Mouse (Mus musculus) urinary bladder, postnatal 4 days (tissue): ENCODE measurements around the gene Rab7.

ENCODE experiments used
- DNase-seq, 2 experiments: peaks; one replicate each; pipeline ENCODE4 v3.0.0; 2021 to 2022; ENCODE audit warnings: low spot score in 2 of 2

Rab7 gene

DNA sequence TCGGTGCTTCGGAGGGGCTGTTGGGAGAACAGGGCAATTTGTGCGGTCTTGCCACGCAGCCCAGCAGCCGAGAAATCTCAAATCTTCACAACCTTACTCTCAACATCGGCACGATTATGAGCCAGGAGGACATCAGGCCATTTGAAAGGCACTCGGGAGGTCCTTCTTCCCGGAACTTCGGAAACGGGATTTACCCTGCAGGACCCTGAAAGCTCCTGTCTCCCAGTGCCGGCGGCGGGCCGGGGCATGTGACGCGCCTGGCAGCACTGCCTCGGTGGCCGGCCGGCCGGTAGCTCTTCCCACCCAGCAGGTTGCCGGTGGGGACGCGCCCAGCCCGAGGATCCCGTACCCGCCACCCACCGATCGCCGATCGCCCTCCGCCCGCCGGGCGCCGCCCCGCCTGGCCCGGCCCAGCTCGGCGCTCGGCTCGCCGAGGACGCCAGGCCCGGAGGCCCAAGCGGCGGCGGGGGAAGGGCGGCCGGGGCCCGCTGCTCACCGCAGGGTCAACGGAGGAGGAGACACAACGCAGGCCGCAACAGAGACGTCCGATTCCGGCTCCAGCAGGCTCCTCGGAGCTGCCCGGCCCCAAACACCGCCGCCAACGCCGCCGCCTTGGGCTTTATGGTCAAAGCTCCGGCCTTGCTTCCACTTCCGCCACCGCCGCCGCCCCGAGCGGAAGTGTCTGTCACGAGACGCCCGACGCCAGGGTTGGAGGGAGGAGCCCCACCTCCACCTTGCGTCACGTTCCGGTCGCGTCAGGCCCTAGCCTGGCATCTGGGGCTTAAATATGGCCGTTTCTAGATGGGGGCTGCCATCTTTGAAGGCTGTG lies at the start of gene Rab7:
Gene Rab7 (minus strand): TSS at position 694 of the 829 bp plus-strand sequence.
- peak; percentile 93 to 97 for DNase-seq

DNA sequence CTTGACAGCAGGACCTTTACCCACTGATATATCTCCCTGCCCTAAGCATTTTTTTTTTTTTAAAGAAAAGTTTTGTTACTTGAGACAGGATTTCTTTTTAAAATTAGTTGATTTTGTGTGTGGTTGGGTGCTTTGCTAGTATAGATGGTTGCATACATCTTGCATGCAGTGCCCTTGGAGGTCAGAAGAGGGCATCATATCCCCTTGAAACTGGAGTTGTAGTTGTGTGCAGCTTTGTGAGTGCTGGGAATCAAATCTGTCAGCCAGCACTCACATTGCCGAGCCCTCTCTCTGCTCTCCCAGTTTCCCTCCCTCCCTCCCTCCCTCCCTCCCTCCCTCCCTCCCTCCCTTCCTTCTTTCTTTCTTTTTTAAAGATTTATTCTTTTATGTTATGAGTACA lies 43.9 kb upstream of the Rab7 start:
- DNase-seq: no peak

DNA sequence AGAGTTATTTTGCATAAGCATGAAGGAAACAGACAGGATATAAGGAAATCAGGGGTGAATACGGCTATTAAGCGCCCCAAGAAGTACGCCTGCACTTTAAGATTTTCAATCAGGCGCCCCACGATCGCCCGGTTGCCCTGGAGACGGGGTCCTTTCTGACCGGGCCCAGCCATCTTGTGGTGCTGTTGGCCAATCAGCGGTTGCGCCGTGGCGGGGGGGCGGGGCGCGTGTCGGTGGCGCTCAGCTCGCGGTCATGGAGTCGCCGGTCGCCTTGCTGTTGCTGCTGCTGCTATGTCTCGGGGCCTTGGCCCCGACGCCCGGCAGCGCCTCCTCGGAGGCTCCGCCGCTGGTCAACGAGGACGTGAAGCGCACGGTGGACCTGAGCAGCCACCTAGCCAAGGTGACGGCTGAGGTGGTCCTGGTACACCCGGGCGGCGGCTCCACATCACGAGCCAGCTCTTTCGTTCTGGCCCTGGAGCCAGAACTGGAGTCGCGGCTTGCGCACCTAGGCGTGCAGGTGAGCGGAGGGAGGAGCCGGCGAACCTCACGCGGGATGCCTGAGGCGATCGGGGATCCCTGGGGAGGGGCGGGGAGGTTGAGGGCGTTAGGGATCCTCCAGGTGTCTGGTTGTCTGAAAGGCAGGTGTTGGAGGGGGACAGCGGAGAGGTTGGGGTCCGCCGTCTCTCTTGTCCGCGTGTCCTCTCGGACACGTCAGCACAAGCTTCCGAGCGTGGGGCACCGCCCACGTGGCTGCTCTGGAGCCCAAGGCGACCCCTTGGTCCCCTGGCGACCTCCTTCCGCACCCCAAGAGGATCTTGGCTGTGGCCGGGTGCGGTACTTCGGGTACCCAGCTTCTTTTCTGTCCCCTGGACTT lies 39.4 kb upstream of the Rab7 start, which contains the start of gene Rpn1:
Gene Rpn1 (plus strand): TSS at position 205 of the 874 bp plus-strand sequence.
- peak; percentile 96 to 99 for DNase-seq

DNA sequence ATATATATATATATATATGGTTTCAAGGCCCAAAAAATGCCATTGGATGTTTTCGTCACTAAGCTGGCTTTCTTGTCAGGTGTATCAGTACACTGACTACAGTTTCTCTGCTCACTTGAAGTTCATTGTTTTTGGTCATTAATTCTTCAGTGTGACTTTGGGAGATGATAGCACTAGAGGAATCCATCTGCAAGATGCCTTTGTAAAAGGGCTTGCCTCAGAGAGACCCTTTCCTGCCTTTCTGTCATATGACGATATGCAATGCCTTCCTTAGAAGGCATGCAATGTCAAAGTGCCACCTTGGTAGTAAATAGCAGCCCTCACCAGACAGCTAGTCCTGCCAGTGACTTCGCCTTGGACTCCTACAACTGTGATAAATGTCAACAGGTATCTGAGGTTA lies 38.6 kb upstream of the Rab7 start:
- no peak for DNase-seq

DNA sequence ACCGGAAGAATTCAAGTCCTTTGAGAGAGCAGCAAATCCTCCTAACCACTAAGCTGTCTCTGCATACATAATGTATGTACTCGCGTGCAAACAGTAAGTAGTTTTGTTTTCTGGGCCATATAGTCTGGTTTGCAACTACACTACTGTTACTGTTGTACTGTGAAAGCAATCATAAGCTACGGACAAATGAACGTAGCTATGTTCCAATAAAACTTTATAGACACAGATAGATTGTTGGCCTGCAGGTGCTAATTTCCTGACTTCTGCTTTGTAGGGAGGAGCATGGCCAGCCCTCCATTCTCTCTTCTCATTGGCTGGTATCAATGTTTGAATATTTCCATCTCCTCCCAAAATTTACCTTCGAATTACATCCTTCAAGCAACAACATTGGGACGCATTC lies 38.0 kb upstream of the Rab7 start:
- no peak for DNase-seq

DNA sequence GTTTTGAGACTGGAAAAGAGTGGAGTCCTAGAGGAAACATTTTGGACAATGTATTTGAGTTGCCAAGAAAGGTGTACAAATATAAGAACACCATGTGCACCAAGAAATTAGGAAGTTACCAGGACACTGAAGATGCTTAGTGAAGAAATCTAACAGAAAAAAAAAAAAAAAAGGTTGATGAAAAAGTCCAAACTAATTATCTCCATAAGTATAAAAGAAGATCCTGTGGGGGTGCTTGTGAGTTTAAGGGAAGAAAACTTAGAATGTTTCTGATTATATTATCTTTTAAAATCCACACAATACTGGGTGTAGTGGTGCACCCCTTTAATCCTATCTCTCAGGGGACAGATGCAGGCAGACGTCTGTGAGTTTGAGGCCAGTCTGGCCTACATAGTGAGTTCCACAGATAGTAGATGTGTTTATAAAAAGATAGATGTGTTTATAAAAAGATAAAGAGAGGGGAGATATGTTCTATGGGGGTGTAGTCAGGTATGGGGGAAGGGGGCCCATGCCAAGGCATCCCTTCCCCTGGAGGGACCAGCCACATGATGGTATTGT lies 31.0 kb upstream of the Rab7 start:
- no peak for DNase-seq

DNA sequence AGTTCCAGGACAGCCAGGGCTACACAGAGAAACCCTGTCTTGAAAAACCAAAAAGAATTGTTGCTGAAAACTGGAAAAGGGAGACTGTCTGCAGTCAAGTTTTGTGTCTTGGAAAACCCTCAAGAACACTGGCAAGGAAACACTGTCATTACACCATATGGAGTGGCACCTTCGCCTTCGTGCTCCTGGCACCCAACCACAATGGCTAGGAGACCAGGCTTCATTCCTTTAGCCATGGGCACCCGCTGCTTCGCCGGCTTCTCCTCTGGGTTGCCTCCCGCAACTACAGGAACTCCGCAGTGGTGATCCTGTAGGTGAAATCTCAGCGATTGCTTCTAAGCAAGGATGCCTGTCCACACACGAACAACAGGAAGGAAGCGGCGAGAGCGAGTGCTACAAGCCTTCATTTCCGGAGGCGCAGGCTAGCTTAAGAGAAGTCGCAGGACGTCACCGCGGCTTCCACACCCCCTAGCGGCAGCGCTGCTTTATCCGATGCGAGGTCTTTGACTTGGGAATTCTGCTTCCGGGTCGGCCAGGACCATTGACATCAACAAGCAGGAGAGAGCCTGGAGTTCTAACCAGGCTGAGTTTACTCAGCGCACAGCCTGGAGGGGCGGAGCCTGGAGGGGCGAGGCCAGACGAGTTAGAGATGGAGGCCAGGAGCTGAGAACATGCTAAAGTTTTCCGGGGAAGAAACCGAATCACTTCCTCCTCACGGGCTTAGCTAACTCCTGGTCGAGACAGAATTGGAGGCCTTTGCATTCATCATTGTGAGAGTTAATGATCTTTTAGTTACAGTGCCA lies 29.9 kb upstream of the Rab7 start:
- DNase-seq: peak; percentile 93 to 94

DNA sequence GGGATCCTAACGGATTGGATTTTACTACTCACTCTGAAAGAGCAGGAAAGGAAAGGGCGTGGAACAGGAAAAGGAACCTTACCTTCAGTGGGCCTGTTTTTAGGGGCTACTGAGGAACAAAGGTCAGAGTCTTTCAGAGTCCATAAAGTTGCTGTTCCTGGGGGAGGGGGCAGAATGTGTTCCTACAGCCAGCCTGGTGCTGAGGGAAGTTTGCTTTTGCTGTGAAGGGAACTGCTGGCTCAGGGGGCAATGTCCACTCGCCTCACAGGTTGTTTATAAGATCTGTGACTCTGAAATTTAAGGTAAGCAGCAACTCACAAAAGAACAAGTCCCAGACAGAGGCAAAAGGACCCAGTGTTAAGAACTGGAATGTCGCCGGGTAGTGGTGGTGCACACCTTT lies 26.1 kb upstream of the Rab7 start:
- no peak for DNase-seq

DNA sequence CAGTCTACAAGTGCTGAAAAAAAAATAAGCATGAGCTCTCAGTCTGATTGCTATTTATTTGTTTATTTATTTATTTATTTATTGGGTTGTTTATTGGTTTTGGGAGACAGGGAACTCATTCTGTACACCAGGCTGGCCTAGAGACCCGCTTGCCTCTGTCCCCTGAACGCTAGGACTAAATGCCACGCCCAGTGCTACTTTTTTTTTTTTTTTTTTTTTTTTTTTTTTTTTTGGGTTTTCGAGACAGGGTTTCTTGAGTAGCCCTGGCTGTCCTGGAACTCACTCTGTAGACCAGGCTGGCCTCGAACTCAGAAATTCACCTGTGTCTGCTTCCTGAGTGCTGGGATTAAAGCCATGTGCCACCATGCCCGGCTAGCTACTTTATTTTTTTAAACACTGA lies 25.4 kb upstream of the Rab7 start:
- no peak for DNase-seq

DNA sequence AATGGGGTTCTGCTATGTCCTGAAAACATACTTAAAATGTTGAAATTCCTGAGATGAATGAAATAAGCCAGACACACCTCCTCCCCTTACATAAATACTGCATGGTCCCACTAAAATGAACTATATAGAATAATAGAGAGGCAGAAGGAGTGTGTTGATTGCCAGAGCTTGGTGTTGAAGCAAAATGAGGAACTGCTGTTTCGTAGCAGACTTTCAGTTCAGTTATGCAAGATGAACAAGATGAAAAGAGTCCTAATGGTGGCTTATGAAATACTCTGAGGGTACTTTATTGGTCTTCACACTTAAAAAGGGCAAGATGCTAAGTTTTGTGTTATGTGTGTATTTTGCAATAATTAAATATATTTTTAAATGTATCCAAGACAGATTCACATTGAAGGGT lies 23.7 kb upstream of the Rab7 start:
- no peak for DNase-seq

DNA sequence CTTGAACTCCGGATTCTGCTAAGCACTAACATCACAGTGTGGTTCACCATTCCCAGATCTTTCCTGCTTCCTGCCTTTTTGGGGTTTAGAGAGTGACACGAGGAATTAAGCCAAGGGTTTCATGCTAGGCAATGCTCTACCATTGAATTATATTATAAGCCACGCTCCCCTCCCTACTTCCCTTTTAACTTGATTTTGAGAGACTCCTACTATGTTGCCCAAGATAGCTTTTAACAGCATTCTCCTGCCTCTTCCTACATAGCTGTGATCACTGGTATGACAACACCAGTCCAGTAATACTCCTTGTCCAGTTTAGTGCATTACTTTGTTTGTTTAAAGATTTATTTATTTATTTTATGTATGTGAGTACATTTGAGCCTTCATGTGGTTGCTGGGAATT lies 22.7 kb upstream of the Rab7 start:
- no peak for DNase-seq

DNA sequence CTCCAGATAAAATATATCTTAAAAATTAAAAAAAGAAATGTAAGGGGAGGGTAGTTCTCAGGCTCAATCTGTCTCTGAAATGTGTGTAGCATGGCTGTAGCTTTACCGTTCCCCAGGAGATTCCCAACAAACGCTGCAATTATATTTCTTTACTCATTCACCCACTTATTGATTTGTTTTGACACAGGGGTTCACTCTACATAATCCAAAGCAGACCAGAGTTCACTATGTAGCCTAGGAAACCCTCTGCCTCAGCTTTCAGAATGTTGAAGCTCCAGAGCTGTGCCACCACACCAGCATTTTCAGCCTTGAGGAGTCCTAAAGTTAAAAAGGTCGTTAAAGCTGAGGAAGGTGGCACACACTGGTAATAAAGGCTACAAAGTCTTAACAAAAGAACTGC lies 20.9 kb upstream of the Rab7 start:
- DNase-seq: no peak

DNA sequence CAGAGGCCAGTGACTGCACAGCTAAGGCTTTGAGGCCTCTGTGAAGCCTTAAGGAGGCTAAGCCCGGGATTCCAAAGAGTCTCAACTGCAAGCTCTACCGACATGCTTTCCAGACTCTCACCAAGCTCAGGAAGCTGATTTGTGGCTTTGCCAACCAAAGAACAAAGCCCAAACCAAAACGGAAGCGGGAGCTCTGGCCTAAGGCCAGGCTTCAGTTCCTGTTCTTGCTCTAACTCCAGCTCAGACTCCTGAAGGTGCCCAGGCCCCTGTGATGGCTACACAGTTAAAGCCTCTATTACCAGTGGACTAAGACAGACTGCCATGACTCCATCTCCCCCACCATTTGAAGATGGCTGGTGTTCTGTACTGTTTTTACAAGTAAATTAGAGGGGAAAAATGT lies 20.0 kb upstream of the Rab7 start:
- DNase-seq: peak in 1 of 2 experiments; percentile 21

DNA sequence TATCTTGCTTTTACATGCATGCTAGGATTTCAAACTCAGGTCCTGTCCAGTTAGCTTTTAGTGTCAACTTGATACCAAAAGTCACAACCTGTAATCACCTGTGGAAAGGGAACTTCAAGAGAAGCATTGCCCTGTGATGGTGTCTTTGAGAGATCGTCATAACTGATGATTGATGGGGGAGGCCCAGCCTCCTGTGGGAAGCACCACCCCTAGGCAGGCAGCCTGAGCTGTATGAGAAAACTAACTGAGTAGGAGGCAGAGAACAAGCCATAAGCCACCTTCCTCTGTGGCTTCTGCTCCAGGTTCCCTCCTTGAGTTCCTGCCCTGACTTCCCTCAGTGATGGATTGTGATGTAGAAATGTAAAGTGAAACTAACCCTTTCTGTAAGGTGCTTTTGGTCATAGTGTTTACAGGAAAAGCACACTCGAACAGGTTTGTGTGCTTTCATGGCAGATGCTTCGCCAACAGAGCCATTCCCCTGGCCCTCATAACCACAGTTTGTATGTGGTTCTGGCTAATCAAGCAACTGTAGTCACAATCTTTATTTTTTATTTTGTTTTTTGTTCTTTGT lies 19.1 kb upstream of the Rab7 start:
- DNase-seq: no peak

DNA sequence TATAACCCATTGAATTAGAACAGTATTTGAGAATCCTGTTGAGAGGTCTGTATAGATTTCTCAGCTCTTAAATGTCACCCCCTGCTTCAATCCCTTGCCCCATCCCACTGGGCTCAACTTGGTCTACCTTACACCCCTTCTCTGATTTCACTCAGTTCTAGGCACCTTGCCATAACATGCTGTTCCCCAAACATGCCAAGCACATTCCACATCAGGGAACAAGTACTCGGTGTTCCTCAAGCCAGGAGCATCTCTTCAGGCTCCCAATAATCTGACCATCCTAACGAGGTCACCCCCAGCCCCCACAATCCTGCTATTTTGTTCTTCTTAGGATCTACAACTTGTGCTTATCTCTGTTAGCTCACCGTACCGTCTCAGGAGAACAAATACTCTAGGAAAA lies 17.3 kb upstream of the Rab7 start:
- DNase-seq: no peak

DNA sequence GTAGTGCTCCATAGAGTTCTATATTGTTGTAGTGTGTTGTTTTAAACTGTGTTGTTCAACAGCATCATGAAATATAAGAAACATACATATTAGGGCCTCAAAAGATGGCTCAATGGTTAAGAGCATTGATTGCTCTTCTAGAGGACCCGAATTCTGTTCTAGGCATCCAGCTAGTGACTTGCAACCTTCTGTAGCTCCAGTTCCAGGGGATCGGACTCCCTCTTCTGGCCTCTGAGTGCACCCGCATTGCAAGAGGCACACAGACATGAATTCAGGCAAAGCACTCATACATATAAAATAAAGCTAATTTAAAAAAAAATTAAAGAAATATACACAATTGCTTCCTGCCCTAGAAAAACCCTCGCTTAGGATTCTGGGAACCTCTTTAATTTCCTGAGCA lies 16.3 kb upstream of the Rab7 start:
- no peak for DNase-seq

DNA sequence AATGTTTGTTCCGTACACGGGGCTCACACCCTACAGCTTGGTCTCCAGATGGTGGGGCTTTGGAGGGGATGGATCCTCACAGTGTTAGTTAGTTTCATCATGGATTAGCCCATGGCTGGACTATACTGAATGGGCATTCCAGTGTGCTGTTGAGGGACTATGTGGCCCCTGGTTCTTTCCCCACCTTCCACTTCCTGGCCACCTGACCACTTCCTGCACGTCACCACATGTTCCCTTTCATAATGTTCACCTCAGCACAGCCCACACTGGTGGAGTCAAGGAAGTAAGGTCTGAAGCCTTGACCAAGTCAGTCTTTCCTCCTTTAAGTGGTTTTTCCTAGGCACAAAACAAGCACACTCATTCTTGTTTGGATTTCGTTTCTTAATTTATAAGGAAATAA lies 15.5 kb upstream of the Rab7 start:
- no peak for DNase-seq

DNA sequence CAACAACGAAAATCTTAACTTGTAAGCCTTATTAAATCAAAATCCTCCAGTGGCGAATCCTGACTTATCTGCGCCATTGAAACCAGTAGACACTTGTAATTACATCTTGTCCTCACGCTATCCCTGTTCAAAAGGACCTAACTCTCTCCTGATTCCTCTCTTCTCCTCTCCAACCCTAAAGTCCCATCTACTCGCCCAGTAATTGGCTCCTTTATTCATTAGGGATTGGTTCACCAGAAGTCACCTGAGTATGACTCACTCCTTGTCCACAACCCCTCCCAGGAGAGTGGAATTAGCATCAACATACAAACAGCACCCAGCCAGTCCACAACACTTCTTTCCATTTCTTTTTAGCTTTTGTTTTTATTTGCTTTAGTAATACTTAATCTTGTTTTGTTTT lies 14.8 kb upstream of the Rab7 start:
- no peak for DNase-seq

DNA sequence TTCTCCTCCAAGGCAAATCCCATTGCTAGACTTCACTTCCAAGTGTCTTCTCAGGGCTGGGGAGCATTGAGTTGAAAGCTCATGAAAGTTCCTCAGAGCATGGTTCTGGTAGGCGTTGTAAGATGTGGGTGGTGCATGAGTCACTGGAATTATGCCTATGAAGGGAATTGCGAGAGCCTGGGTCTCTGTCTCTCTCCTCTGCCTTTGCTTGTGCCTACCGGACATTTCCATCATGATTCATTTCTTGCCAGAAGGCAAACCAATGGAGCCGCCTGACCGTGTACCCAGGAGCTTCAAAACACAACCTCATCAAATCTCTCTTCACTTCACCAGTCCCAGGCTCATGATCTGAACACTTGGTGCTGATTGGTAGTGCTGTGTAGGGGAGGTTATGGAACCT lies 11.8 kb upstream of the Rab7 start:
- DNase-seq: no peak

DNA sequence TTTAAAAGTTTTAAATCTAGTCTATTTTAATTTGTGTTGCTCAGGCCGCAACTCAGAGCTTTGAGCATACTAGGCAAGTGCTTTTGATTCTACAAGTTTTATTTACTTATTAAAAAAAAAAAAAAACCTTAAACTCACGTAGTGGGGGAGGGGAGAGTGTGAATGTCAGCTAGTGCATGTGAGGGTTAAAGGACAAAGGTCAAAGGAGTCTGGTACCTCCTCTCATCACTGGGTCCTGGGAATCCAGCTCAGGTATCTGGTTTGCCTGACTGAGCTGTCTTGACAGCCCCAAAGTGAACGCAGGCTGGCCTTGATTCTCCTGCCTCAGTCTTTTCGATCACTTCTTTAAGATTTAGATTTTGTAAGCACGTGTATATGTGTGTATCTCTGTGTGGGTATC lies 10.6 kb upstream of the Rab7 start:
- no peak for DNase-seq

DNA sequence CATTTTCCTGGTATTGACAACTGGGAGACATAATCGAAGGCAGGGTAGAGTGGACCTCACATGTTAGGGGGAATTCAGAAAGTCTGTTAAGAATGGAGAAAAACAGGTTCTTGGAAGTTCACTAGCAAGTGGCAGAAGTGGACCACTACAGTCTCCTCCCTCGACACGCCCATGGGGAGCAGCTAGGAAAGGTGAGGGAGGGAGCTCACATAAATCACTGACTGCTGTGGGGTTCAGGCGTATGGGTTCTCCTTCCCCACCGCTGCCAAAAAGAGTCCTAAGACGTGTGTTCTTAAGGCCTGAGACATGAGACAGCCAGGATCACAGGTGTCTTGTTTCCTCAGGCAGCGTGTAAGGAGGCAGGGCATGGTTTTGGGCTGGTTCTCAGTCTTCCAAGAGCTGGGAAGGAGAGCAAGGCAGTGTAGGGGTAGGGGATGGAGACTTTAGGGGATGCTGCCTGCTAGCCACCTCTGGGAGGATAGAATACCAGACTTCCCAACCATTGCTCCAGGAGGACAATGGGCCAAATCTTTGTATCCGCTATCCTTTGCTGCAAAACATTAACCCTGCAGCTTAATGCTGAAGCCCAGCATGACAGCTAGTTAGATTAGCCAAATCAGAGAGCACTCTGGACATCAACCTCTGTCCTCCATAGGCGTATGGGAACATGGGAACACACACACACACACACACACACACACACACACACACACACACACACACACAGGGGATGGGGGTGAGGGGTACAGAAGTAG lies 9.2 kb upstream of the Rab7 start:
- DNase-seq: no peak
